Mouse (Mus musculus): ENCODE data around the gene Igsf8. TPM values are rescaled to one million over a fixed set of nuclear protein-coding genes. Genes with fewer than 3 reads are reported as not detected.

Igsf8 gene
- total and polyA plus RNA-seq, 3 experiments: 10.9 to 39.9 (median 13.5) TPM

GRCm38 (mm10) chr1:172317431-172317830 is 56.0 kb downstream of the Igsf8 start:
- Histone ChIP-seq H3K36me3 (ENCODE audit: control insufficient read depth, insufficient read depth, low read length) (no peaks in the 10 kb centered on the region), H3K4me1 (ENCODE audit: control insufficient read depth, insufficient read depth, low read length) (peaks cover 2% of the 10 kb centered on the region), H3K27me3 (ENCODE audit: control insufficient read depth, insufficient read depth, low read length) (no peaks in the 10 kb centered on the region), H3K27ac (no peak overlapping the region), H3K4me3 (no peak overlapping the region), H3K9ac (ENCODE audit: low read depth, low read length) (no peak overlapping the region), H3K79me2 (replicated peaks; ENCODE audit: control insufficient read depth, insufficient read depth, low read length) (no peaks in the 10 kb centered on the region)
- no peak for TF ChIP-seq EP300 (IDR thresholded peaks at IDR 0.05; ENCODE audit: insufficient read depth, low read depth, low read length)
- no peak for TF ChIP-seq POLR2A (IDR thresholded peaks at IDR 0.05; ENCODE audit: insufficient read depth, low read depth, low read length)
- no peak for TF ChIP-seq CTCF (IDR thresholded peaks at IDR 0.05)
- intact Hi-C loops (cut with DNase I): no loop called here
- WGBS: 78% methylated on average over 18 of the region's 18 CpGs
- DNase-seq: no peak

DNA sequence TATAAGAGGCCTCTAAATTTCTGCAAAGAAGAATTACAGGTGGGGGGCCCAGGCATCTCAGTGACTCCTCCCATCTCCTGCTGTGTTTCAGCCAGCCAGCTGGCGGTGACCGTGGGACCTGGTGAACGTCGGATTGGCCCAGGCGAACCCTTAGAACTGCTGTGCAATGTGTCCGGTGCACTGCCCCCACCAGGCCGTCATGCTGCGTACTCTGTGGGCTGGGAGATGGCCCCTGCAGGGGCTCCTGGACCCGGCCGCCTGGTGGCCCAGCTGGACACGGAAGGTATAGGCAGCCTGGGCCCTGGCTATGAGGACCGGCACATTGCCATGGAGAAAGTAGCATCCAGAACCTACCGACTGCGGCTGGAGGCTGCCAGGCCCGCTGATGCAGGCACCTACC is 56.5 kb downstream of the Igsf8 start:
- intact Hi-C loops (cut with DNase I): no loop called here
- Histone ChIP-seq H3K9ac (ENCODE audit: low read depth, low read length) (no peak overlapping the region), H3K4me3 (no peak overlapping the region), H3K4me1 (ENCODE audit: control insufficient read depth, insufficient read depth, low read length) (peaks cover 2% of the 10 kb centered on the region), H3K79me2 (replicated peaks; ENCODE audit: control insufficient read depth, insufficient read depth, low read length) (no peaks in the 10 kb centered on the region), H3K27me3 (ENCODE audit: control insufficient read depth, insufficient read depth, low read length) (no peaks in the 10 kb centered on the region), H3K27ac (no peak overlapping the region), H3K36me3 (ENCODE audit: control insufficient read depth, insufficient read depth, low read length) (no peaks in the 10 kb centered on the region)
- DNase-seq: no peak
- 84% methylated on average over 15 of the region's 15 CpGs for WGBS
- no peak for TF ChIP-seq EP300 (IDR thresholded peaks at IDR 0.05; ENCODE audit: insufficient read depth, low read depth, low read length)
- no peak for TF ChIP-seq POLR2A (IDR thresholded peaks at IDR 0.05; ENCODE audit: insufficient read depth, low read depth, low read length)
- no peak for TF ChIP-seq CTCF (IDR thresholded peaks at IDR 0.05)

DNA sequence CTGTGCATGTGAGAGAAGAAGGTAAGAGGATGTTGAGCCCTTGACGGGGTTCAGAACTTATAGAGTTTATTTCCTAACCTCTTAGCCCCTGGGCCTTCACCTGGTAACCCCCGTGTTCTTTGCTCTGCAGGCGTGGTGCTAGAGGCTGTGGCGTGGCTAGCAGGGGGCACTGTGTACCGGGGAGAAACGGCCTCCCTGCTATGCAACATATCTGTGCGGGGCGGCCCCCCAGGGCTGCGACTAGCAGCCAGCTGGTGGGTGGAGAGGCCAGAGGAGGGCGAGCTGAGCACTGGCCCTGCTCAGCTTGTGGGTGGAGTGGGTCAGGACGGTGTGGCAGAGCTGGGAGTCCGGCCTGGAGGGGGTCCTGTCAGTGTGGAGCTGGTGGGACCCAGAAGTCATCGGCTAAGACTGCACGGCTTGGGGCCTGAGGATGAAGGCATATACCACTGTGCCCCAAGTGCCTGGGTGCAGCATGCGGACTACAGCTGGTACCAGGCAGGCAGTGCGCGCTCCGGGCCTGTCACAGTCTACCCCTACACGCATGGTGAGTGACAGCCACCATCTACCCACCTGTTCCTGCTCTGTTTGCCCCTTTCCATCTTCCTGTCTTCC is 57.1 kb downstream of the Igsf8 start:
- no peaks in the 10 kb centered on the region for H3K36me3 ChIP-seq (ENCODE audit: control insufficient read depth, insufficient read depth, low read length)
- intact Hi-C loops (cut with DNase I): no loop called here
- WGBS: 94% methylated on average over 19 of the region's 19 CpGs
- H3K4me3 ChIP-seq: no peak overlapping the region
- no peak overlapping the region for H3K27ac ChIP-seq
- no peak for DNase-seq
- no peaks in the 10 kb centered on the region for H3K27me3 ChIP-seq (ENCODE audit: control insufficient read depth, insufficient read depth, low read length)
- H3K4me1 ChIP-seq (ENCODE audit: control insufficient read depth, insufficient read depth, low read length): no peaks in the 10 kb centered on the region
- no peaks in the 10 kb centered on the region for H3K79me2 ChIP-seq (replicated peaks; ENCODE audit: control insufficient read depth, insufficient read depth, low read length)
- no peak for TF ChIP-seq POLR2A (IDR thresholded peaks at IDR 0.05; ENCODE audit: insufficient read depth, low read depth, low read length)
- TF ChIP-seq EP300 (IDR thresholded peaks at IDR 0.05; ENCODE audit: insufficient read depth, low read depth, low read length): no peak
- TF ChIP-seq CTCF (IDR thresholded peaks at IDR 0.05): no peak
- H3K9ac ChIP-seq (ENCODE audit: low read depth, low read length): no peak overlapping the region

- H3K27ac ChIP-seq: no peak overlapping the region
- no peak for DNase-seq
- H3K27me3 ChIP-seq (ENCODE audit: control insufficient read depth, insufficient read depth, low read length): no peaks in the 10 kb centered on the region
- no peak overlapping the region for H3K4me3 ChIP-seq
- 91% methylated on average over 7 of the region's 7 CpGs for WGBS
- intact Hi-C loops (cut with DNase I): no loop called here
- H3K4me1 ChIP-seq (ENCODE audit: control insufficient read depth, insufficient read depth, low read length): no peaks in the 10 kb centered on the region
- no peak overlapping the region for H3K9ac ChIP-seq (ENCODE audit: low read depth, low read length)
- no peak for TF ChIP-seq EP300 (IDR thresholded peaks at IDR 0.05; ENCODE audit: insufficient read depth, low read depth, low read length)
- H3K79me2 ChIP-seq (replicated peaks; ENCODE audit: control insufficient read depth, insufficient read depth, low read length): no peaks in the 10 kb centered on the region
- H3K36me3 ChIP-seq (ENCODE audit: control insufficient read depth, insufficient read depth, low read length): no peaks in the 10 kb centered on the region
Observed at GRCm38 (mm10) chr1:172319346-172319745, 57.9 kb downstream of the Igsf8 start.

GRCm38 (mm10) chr1:172319921-172320411 is 58.5 kb downstream of the Igsf8 start:
- Histone ChIP-seq H3K4me3 (no peak overlapping the region), H3K4me1 (ENCODE audit: control insufficient read depth, insufficient read depth, low read length) (no peaks in the 10 kb centered on the region), H3K27me3 (ENCODE audit: control insufficient read depth, insufficient read depth, low read length) (no peaks in the 10 kb centered on the region), H3K36me3 (ENCODE audit: control insufficient read depth, insufficient read depth, low read length) (no peaks in the 10 kb centered on the region), H3K27ac (no peak overlapping the region), H3K9ac (ENCODE audit: low read depth, low read length) (no peak overlapping the region), H3K79me2 (replicated peaks; ENCODE audit: control insufficient read depth, insufficient read depth, low read length) (no peaks in the 10 kb centered on the region)
- no peak for TF ChIP-seq POLR2A (IDR thresholded peaks at IDR 0.05; ENCODE audit: insufficient read depth, low read depth, low read length)
- DNase-seq: no peak
- WGBS: 76% methylated on average over 5 of the region's 5 CpGs
- intact Hi-C loops (cut with DNase I): no loop called here

DNA sequence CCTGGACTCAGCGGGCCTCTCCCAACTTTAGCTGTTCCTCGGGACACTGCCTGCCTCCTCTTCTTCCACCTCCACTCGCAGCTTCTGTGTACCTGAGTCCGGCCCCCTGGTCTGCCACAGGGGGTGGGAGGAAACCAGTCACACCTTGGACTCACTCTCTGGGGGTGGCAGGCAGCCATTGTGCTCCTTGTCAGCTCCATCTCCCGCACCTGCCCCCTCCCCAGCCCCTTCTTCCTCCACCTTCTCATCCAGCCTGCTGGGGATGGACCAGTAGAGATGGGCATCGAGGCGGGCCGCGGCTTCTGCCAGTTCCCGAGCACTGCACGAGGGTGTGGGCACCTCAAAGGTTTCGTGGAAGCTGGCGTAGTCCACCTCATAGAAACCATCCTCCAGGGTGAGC is 61.3 kb downstream of the Igsf8 start:
- no peak for DNase-seq
- no peak for TF ChIP-seq CTCF (IDR thresholded peaks at IDR 0.05)
- no peak for TF ChIP-seq EP300 (IDR thresholded peaks at IDR 0.05; ENCODE audit: insufficient read depth, low read depth, low read length)
- TF ChIP-seq POLR2A (IDR thresholded peaks at IDR 0.05; ENCODE audit: insufficient read depth, low read depth, low read length): no peak
- no peaks in the 10 kb centered on the region for H3K36me3 ChIP-seq (ENCODE audit: control insufficient read depth, insufficient read depth, low read length)
- 53% methylated on average over 13 of the region's 13 CpGs for WGBS
- intact Hi-C loops (cut with DNase I): no loop called here
- peaks cover 7% of the 10 kb centered on the region; the same call in 1 of the 2 replicates for H3K27me3 ChIP-seq (ENCODE audit: control insufficient read depth, insufficient read depth, low read length)
- H3K27ac ChIP-seq: no peak overlapping the region
- no peaks in the 10 kb centered on the region for H3K4me1 ChIP-seq (ENCODE audit: control insufficient read depth, insufficient read depth, low read length)
- no peak overlapping the region for H3K9ac ChIP-seq (ENCODE audit: low read depth, low read length)
- H3K79me2 ChIP-seq (replicated peaks; ENCODE audit: control insufficient read depth, insufficient read depth, low read length): no peaks in the 10 kb centered on the region
- no peak overlapping the region for H3K4me3 ChIP-seq
